ENCODE assay signal across 8 mouse cellular contexts in the genomic region with DNA sequence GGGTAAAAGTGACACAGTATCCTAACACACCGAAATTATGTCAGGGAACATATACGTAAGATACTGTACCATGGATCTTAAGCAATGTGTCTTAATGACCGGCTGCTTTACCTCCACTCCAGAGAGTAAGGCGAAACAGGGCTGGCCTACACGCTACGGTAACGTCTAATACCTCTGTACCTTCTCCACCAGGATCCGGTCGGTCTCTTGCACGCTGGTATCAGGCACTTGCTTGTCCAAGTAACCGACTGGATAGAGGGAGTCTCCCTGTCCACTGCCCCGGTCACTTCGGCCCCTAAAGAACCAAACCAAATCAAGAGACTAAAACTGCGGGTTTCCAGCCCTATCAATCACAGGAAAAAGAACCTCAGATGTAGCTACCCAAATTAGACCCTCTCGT. TPM values are rescaled to one million over a fixed set of nuclear protein-coding genes. Genes with fewer than 3 reads are reported as not detected.
DNase-seq lines count a peak whose midpoint lies in the region; ATAC-seq lines count a peak whose summit lies in the region.

No protein-coding gene starts in this region.

- WGBS in embryonic facial prominence, embryonic 11.5 days = 15% methylated on average over 15 of the region's 15 CpGs
- WGBS in hindbrain, embryonic 15.5 days = 20% methylated on average over 15 of the region's 15 CpGs
- 24% methylated on average over 15 of the region's 15 CpGs for WGBS in midbrain, embryonic 10.5 days

- peak; percentile 90 for DNase-seq in heart, adult 11 months
- no peak for DNase-seq in heart, adult 18-20 months
- peak; percentile 20 for DNase-seq in CD4-positive, CD25-positive, alpha-beta regulatory T cell, adult 2 months (ENCODE audit: low read depth, low spot score)
- DNase-seq in embryonic facial prominence, embryonic 11.5 days (ENCODE audit: low spot score) = peak; percentile 6
- peak; percentile 13 for DNase-seq in midbrain, embryonic 10.5 days (ENCODE audit: low spot score)
- no peak for DNase-seq in left cerebral cortex, adult 18-20 months (ENCODE audit: low spot score in 2 of 2)
- DNase-seq in Muller cell, postnatal 12 days (ENCODE audit: inconsistent ontology term) = no peak

- no peak overlapping the region; the same call in 1 of the 2 replicates for H3K27ac ChIP-seq in embryonic facial prominence, embryonic 11.5 days (replicated peaks; ENCODE audit: low read depth, low read length)
- H3K27ac ChIP-seq in hindbrain, embryonic 15.5 days (replicated peaks) = no peak overlapping the region
- H3K27ac ChIP-seq in midbrain, embryonic 10.5 days (replicated peaks) = peak overlapping the region; percentile 89

- H3K4me3 ChIP-seq in embryonic facial prominence, embryonic 11.5 days (ENCODE audit: low read depth, low read length) = peak overlapping the region; percentile 83
- peak overlapping the region; percentile 90 for H3K4me3 ChIP-seq in hindbrain, embryonic 15.5 days
- peak overlapping the region; percentile 92 for H3K4me3 ChIP-seq in midbrain, embryonic 10.5 days

- no peaks in the 10 kb centered on the region for H3K4me1 ChIP-seq in embryonic facial prominence, embryonic 11.5 days (ENCODE audit: control insufficient read depth, insufficient read depth, low read length)
- H3K4me1 ChIP-seq in hindbrain, embryonic 15.5 days (replicated peaks) = peaks cover 20% of the 10 kb centered on the region
- peaks cover 18% of the 10 kb centered on the region for H3K4me1 ChIP-seq in midbrain, embryonic 10.5 days

- no peaks in the 10 kb centered on the region for H3K9me3 ChIP-seq in embryonic facial prominence, embryonic 11.5 days (replicated peaks; ENCODE audit: control insufficient read depth, low read length)
- no peaks in the 10 kb centered on the region for H3K9me3 ChIP-seq in hindbrain, embryonic 15.5 days
- H3K9me3 ChIP-seq in midbrain, embryonic 10.5 days (replicated peaks) = no peaks in the 10 kb centered on the region

- H3K9ac ChIP-seq in embryonic facial prominence, embryonic 11.5 days (replicated peaks; ENCODE audit: low read length) = peak overlapping the region; percentile 85
- peak overlapping the region; percentile 75 for H3K9ac ChIP-seq in hindbrain, embryonic 15.5 days

- peak; percentile 61 for ATAC-seq in embryonic facial prominence, embryonic 11.5 days (replicated peaks; ENCODE audit: insufficient number of reproducible peaks, low FRiP score, low TSS enrichment, low read depth)
- peak; percentile 57 for ATAC-seq in hindbrain, embryonic 15.5 days (ENCODE audit: low FRiP score, low read depth)

- peak overlapping the region; percentile 67 for H3K4me2 ChIP-seq in embryonic facial prominence, embryonic 11.5 days (ENCODE audit: low read depth, low read length)
- H3K4me2 ChIP-seq in hindbrain, embryonic 15.5 days = peak overlapping the region; percentile 86

- no peaks in the 10 kb centered on the region for H3K27me3 ChIP-seq in embryonic facial prominence, embryonic 11.5 days (ENCODE audit: control insufficient read depth, insufficient read depth, low read length)
- H3K27me3 ChIP-seq in hindbrain, embryonic 15.5 days = no peaks in the 10 kb centered on the region
- no peaks in the 10 kb centered on the region for H3K27me3 ChIP-seq in midbrain, embryonic 10.5 days (ENCODE audit: low read depth, poor library complexity, severe bottlenecking)

- peaks cover 3% of the 10 kb centered on the region for H3K36me3 ChIP-seq in embryonic facial prominence, embryonic 11.5 days (replicated peaks; ENCODE audit: control insufficient read depth, insufficient read depth, low read depth, low read length)
- peaks cover 20% of the 10 kb centered on the region for H3K36me3 ChIP-seq in hindbrain, embryonic 15.5 days
- peaks cover 32% of the 10 kb centered on the region for H3K36me3 ChIP-seq in midbrain, embryonic 10.5 days

RNA-seq across cellular contexts. Expression of gene Emc4, which starts 0.6 kb away (rescaled TPM):
- 10 to 100 TPM; 70.8 to 70.9 TPM for total RNA-seq in heart, adult 18-20 months (2021)
- polyA plus RNA-seq in embryonic facial prominence, embryonic 11.5 days (2014; fragmentation: Nextera tagmentation; extraction: Ambion mirVana) = 93.3 and 107 TPM in 2 replicates
- polyA plus RNA-seq in hindbrain, embryonic 15.5 days (2015; fragmentation: Nextera tagmentation; extraction: Ambion mirVana) = 198 and 201 TPM in 2 replicates
- 121 and 125 TPM in 2 replicates for polyA plus RNA-seq in midbrain, embryonic 10.5 days (2016; fragmentation: Nextera tagmentation; extraction: Ambion mirVana)
- total RNA-seq in left cerebral cortex, adult 18-20 months (2021) = 100 to 1,000 TPM; 149 to 162 TPM

RNA-seq across cellular contexts. Expression of gene Katnbl1, which starts 11.8 kb away (rescaled TPM):
- 1 to 10 TPM; 4.2 to 4.4 TPM for total RNA-seq in heart, adult 18-20 months (2021)
- 55.6 and 63.3 TPM in 2 replicates for polyA plus RNA-seq in embryonic facial prominence, embryonic 11.5 days (2014; fragmentation: Nextera tagmentation; extraction: Ambion mirVana)
- 29.8 and 30.6 TPM in 2 replicates for polyA plus RNA-seq in hindbrain, embryonic 15.5 days (2015; fragmentation: Nextera tagmentation; extraction: Ambion mirVana)
- 41.2 and 42.2 TPM in 2 replicates for polyA plus RNA-seq in midbrain, embryonic 10.5 days (2016; fragmentation: Nextera tagmentation; extraction: Ambion mirVana)
- 10 to 100 TPM; 11.8 to 13.4 TPM for total RNA-seq in left cerebral cortex, adult 18-20 months (2021)

Comparison
In these comparisons a context has a peak if more than half of its experiments do, and no peak if none do; other contexts are left out.
1. DNase-seq: peak in heart, adult 11 months (single experiment), CD4-positive, CD25-positive, alpha-beta regulatory T cell, adult 2 months (single experiment), embryonic facial prominence, embryonic 11.5 days (single experiment) and midbrain, embryonic 10.5 days (single experiment); none in heart, adult 18-20 months (0 of 2), left cerebral cortex, adult 18-20 months (0 of 2) and Muller cell, postnatal 12 days (single experiment).
2. Peak in every context shown above with its lines, with median percentiles within 50 percentile points of each other: H3K4me3 ChIP-seq.